Mouse (Mus musculus): ENCODE measurements at regions not wholly inside any gene's neighbourhood (a gene's known extent, or its start where the extent isn't known, plus 50 kb on each side); places are given as distances from the start of the nearest gene placed in this dataset.

GRCm38 (mm10) chr10:37483521-37483920, 344.8 kb upstream of the Marcks start:
- no peak for ATAC-seq (replicated peaks; ENCODE audit: low FRiP score, poor library complexity, severe bottlenecking)

DNA sequence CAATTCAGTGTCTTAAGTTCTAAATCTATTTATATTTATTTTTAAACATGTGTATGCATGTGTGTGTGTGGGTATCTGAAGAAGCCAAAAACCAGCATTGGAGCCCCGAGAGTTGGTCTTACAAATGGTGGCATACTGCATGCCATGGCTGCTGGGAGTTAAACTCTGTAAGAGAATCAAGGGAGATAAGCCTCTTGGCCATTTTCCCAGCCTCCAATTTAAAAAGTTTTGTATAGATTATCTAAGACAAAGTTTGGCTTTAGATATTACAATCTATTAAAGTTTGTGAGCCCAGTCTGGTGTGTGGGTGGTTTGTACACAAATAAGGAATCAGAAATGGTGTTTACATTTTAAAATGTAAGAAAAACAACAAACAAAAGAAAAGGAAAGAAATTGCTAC, 343.2 kb upstream of the Marcks start:
- no peak for ATAC-seq (replicated peaks; ENCODE audit: low FRiP score, poor library complexity, severe bottlenecking)

GRCm38 (mm10) chr10:37480331-37480730, 341.6 kb upstream of the Marcks start:
- no peak for ATAC-seq (replicated peaks; ENCODE audit: low FRiP score, poor library complexity, severe bottlenecking)

GRCm38 (mm10) chr10:37478108-37478507, 339.4 kb upstream of the Marcks start:
- no peak for ATAC-seq (replicated peaks; ENCODE audit: low FRiP score, poor library complexity, severe bottlenecking)

DNA sequence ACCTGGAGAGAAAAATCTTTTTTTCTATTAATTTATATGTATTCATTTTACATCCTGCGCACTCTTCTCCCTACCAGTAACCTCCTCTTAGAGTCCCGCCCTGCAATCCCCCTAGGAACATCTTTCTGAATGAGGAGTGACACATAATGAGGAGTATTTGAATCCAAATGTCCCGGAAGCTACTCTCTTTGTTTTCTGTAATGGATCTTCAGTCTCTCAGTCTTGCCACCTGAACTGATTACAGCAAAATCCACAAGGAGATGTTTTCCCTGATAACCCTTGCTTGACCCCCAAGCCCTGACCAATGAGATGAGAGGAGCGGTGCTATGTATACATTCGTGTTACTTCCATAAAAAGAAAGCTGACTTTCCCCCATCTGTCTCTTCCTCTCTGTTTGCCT, 334.4 kb upstream of the Marcks start:
- no peak for ATAC-seq (replicated peaks; ENCODE audit: low FRiP score, poor library complexity, severe bottlenecking)

GRCm38 (mm10) chr10:37457384-37457783, 318.7 kb upstream of the Marcks start:
- ATAC-seq (replicated peaks; ENCODE audit: low FRiP score, poor library complexity, severe bottlenecking) = no peak

DNA sequence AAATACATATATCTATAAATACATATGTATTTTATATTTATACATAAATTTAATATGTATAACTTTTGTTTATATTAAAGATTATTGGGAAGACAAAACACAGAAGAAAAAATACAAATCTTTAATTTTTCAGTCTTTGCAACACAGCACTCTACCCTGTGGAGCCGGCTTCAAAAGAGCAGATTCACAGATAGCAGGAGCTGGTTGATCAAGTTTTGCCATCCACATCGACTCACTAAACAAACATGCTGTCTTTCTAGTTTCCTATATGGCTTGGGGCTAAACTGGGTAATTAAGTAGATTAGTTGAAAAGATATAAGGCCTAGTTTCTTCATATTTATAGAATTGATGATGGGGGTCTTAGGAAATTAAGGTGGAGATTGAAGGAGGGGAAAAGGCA, 311.2 kb upstream of the Marcks start:
- no peak for ATAC-seq (replicated peaks; ENCODE audit: low FRiP score, poor library complexity, severe bottlenecking)

DNA sequence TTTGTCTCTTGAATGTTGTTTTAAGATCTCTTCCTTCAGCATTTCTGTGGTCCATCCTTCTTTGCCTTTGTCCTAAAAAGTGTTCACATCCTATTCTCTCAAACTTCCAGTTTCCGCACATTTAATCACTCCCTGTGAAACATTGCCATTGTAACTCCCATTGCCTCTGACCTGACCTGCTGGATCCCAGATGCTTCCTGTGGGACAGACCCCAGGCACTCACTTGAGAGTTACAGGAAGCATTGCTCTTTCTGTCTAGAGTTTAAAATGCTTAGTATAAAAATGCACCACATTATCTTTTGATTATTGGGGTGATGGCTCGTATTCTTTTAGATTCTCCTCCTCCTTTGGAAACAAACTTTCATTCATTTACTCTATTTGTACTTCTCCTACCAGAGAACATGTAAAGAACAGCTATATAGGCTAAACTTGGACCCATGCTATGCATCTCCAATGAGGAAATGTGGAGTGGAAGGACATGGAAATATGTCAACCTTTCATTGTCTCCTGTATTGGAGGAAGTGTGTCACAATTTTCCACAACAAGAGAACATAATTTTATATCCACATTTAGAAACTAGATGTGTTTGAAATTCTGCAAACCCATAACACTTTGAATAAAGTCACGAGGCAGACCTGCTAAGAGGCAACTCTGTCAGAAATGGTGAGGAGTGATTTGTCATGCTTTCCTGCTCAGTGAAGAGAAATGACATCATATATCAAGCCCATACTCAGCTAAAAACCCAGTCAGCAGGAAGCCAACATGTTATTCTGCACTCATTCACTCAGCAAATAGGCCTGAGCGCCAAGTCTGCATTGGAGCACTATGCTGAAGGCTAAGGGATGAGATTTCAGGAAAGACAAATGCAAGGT, 308.8 kb upstream of the Marcks start:
- ATAC-seq (replicated peaks; ENCODE audit: low FRiP score, poor library complexity, severe bottlenecking) = no peak

DNA sequence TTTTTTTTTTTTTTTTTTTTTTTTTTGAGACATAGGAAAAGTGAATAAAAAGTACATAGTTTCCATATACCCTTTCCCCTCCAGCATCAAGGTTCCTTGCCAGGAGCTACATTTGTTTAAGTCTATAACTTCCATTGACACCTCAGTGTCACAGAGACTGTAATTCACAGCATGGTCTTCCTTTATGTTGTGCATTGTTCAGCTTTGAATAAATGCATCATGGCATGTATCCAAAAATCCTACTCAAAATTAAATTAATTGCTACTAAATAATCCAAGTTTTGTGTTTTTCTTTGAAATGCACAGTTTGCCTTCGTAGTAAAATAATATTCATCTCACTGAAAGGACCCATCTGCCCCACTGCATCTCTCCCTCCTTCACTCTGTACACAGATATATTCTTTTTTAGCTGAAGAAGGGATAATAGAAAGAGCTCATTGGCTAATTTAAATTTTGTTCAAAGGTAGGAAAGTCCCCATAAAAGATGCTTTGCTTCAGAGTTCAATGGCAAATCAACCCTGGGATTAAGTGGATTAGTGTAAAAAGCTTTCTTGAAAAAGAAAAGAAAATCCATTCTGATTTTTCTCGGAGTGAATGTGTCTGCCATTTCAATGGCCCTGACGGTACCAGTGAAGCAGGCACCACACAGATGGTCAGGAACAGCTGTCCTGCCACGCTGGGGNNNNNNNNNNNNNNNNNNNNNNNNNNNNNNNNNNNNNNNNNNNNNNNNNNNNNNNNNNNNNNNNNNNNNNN, 301.3 kb upstream of the Marcks start:
- ATAC-seq (replicated peaks; ENCODE audit: low FRiP score, poor library complexity, severe bottlenecking) = no peak

DNA sequence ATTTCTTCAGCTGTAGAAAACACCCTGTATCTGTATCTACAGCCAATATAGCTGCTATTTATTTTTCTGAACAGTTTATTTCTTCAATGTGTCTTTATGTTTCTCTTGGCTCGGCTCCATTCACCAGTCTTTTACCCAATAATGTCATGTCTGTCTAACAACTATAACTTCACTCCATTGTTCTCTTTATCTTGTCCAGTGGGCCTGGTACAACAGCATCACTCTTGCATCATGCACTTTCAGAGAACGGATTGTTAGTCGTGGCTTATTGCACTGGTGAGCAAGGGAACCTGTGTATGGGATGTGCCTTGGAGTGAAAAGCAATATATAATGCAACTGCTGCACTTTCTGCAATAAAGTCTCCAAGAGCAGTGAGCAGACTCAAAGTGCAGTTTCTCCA, 299.6 kb upstream of the Marcks start:
- no peak for ATAC-seq (replicated peaks; ENCODE audit: low FRiP score, poor library complexity, severe bottlenecking)

GRCm38 (mm10) chr10:37436849-37437248, 298.1 kb upstream of the Marcks start:
- no peak for ATAC-seq (replicated peaks; ENCODE audit: low FRiP score, poor library complexity, severe bottlenecking)

DNA sequence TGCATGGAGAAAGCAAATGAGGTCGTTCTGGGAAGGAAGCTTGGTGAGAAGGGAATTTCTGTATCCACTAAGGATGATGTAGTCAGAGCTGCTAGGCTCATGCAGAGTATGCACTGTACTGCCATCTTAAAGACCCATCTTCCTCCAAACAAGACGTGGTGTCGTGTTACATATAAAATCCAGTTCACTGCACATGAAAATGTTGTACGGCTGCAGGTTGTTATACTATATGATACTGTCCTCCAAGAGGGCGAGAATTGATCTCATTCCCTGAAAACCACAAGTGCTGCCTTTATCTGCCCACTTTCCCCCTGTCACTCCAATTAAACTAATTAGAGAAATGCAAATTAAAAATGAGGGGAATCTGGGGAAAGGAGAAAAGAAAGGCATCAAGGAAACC, 295.5 kb upstream of the Marcks start:
- no peak for ATAC-seq (replicated peaks; ENCODE audit: low FRiP score, poor library complexity, severe bottlenecking)

DNA sequence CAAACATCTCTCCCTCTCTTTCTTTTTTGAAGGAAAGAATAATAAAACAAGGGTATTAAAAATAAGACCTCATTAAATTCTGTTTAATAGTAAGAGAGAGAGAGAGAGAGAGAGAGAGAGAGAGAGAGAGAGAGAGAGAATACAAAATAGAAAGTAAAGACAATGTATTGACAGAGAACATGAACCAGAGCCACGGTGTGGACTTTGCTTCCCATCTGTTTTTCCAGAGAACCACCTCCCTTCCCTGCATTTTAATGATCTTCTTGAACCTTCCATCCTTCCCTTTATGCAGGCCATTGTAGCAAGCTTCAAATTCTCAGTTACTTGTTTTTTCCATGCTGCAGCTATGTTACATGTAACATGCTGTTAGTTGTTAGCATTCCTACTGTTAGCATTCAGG, 284.3 kb upstream of the Marcks start:
- ATAC-seq (replicated peaks; ENCODE audit: low FRiP score, poor library complexity, severe bottlenecking) = no peak

GRCm38 (mm10) chr10:37422612-37423011, 283.9 kb upstream of the Marcks start:
- ATAC-seq (replicated peaks; ENCODE audit: low FRiP score, poor library complexity, severe bottlenecking) = no peak

- ATAC-seq (replicated peaks; ENCODE audit: low FRiP score, poor library complexity, severe bottlenecking) = no peak
Observed at GRCm38 (mm10) chr10:37416321-37416720, 277.6 kb upstream of the Marcks start.

- no peak for ATAC-seq (replicated peaks; ENCODE audit: low FRiP score, poor library complexity, severe bottlenecking)
Observed at GRCm38 (mm10) chr10:37412401-37412800, 273.7 kb upstream of the Marcks start.

DNA sequence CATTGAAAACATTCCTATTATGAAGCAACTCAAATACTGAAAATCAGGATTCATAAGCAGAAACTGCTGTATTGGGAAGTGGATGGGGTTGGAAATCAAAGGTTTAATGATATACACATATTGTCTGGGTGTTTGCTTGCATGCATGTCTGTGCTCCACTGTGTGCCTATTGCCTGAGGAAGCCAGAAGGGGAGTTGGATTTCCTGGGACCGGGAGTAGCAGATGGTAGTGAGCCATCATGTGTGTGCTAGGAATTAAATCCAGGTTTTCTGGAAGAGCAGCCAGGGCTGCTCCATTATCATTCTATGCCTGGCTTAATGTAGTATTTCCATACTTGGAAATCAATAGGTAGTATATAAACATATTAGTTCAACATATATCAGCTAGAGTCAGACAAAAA, 271.0 kb upstream of the Marcks start:
- ATAC-seq (replicated peaks; ENCODE audit: low FRiP score, poor library complexity, severe bottlenecking) = no peak

- no peak for ATAC-seq (replicated peaks; ENCODE audit: low FRiP score, poor library complexity, severe bottlenecking)
Observed at GRCm38 (mm10) chr10:37407487-37407886, 268.8 kb upstream of the Marcks start.

DNA sequence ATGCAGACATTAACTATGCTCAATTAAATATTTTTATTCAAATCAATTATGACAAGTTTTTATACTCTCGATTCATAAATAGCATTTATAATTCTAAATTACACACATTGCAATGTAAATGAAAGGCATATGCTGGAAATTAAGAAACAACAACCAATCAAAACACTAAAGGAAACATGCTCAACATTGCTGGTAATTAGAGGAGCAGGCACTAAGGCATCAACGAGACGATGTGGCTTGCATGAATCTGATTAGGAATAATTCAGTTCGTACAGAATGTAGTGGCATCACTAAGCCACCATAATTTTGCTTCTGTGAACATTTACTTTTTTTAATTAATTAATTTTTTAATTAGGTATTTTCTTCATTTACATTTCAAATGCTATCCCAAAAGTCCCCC, 266.2 kb upstream of the Marcks start:
- ATAC-seq (replicated peaks; ENCODE audit: low FRiP score, poor library complexity, severe bottlenecking) = no peak

DNA sequence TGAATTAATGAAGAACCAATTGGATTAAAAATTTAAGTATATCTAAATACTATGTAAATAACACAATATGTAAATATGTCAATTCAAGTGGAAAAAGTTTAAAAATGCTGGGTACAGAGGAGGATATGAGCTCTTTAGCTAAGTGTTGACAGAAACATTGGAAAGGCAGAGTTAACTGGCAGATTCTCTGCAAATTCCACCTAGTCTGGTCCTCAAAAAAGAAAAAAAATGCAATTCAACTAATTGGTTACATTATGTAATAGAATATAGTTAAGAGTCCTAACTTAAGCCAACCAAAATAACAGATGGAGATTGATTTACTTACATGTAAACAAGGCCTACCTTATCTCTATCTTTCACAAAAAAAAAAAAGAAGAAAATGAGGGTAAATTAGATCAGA, 265.7 kb upstream of the Marcks start:
- ATAC-seq (replicated peaks; ENCODE audit: low FRiP score, poor library complexity, severe bottlenecking) = no peak

DNA sequence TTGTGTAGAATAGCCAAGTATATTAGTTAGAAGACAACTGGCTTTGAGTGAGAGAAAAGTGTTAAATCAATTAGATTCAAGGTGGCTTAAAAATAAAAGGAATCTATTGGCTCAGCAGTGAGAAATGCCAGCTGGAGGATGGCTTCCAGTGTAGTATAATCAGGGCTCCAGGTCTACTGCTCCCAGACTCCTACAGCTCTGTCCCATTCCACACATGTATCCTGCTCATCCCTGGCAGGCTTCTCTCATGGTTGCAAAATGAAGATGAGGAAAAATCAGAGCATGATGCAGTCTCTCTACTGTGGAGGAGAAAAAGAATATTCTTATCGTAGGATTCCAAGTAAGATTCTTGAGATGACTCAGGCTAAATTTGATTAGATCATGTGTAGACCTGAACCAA, 263.7 kb upstream of the Marcks start:
- no peak for ATAC-seq (replicated peaks; ENCODE audit: low FRiP score, poor library complexity, severe bottlenecking)

Measured in erythroblast, adult 5-6 weeks (primary cell).